Mouse (Mus musculus) C2C12 (cell line): Measurements from ENCODE around the gene Ccdc107. TPM values are rescaled to one million over a fixed set of nuclear protein-coding genes. Genes with fewer than 3 reads are reported as not detected.

ENCODE experiments used
- H3K27me3 ChIP-seq: one replicate; pipeline ENCODE4 v1.6.1; 2011; ENCODE audit not compliant: control insufficient read depth, insufficient read depth, insufficient read length
- H3K36me3 ChIP-seq: one replicate; pipeline ENCODE4 v1.6.1; 2011; ENCODE audit not compliant: control insufficient read depth, insufficient read depth
- H3K4me3 ChIP-seq: one replicate; pipeline ENCODE4 v1.5.1; 2011; ENCODE audit warnings: mild to moderate bottlenecking, control low read depth; ENCODE audit not compliant: poor library complexity, insufficient read depth, severe bottlenecking
- H3K79me2 ChIP-seq: one replicate; pipeline ENCODE4 v1.6.1; 2011; ENCODE audit not compliant: control insufficient read depth, insufficient read depth
- H3K79me3 ChIP-seq: one replicate; pipeline ENCODE4 v1.6.1; 2011; ENCODE audit warnings: low read depth, control low read depth
- H3ac ChIP-seq: one replicate; pipeline ENCODE3; 2011; ENCODE audit warnings: low read depth; ENCODE audit not compliant: control insufficient read depth, insufficient read length
- CEBPB ChIP-seq: IDR thresholded peaks from one replicate; pipeline ENCODE4 v1.6.1; 2011; ENCODE audit warnings: low read depth, mild to moderate bottlenecking, control low read depth, moderate library complexity
- CTCF ChIP-seq: IDR thresholded peaks from one replicate; pipeline ENCODE4 v1.5.1; 2011; ENCODE audit not compliant: control insufficient read depth, insufficient read depth, insufficient read length
- FOSL1 ChIP-seq: IDR thresholded peaks from one replicate; pipeline ENCODE4 v1.8.0; 2011; ENCODE audit warnings: mild to moderate bottlenecking, low read length; ENCODE audit not compliant: poor library complexity, insufficient read depth, severe bottlenecking
- MAX ChIP-seq: IDR thresholded peaks from one replicate; pipeline ENCODE4 v1.6.1; 2011; ENCODE audit warnings: mild to moderate bottlenecking, control low read depth
- MYOD1 ChIP-seq: IDR thresholded peaks from one replicate; pipeline ENCODE4 v1.6.1; 2011; ENCODE audit warnings: low read depth; ENCODE audit not compliant: control insufficient read depth, insufficient read length
- MYOG ChIP-seq: IDR thresholded peaks from one replicate; pipeline ENCODE4 v1.6.1; 2011; ENCODE audit not compliant: control insufficient read depth, insufficient read length; ENCODE audit errors: extremely low read depth
- USF1 ChIP-seq: IDR thresholded peaks from one replicate; pipeline ENCODE4 v1.6.1; 2011; ENCODE audit warnings: low read depth, mild to moderate bottlenecking, control low read depth, moderate library complexity
- polyA plus RNA-seq: library from polyadenylated mRNA; unstranded; fragments of >200 nt; fragmentation: generic; extraction: Trizol; gene quantifications from one replicate; pipeline ENCODE4 v1.2.1, GENCODE M21; 2012; ENCODE audit warnings: missing spikeins

Gene Ccdc107
- polyA plus RNA-seq, 1 experiment: 58.9 TPM

DNA sequence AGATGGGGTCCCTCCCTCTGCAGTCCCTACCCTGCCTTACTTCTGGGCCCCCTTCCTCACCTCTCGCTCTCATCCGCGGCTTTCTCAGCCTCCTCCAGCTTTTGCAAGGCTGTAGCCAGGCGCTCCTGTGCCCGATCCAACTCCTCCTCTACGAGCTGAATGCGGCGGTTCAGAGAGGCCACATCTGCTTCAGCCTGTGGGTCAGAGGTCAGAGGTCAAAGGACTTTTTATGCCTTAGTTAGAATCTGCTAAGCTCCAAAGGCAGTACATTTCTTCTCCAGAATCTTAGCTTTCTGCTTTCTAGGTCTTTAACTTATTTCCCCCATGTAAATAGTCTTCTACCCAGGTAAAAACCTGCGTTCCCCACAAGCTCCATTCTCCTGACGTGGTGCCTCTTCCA is 26.9 kb downstream of the Ccdc107 start:
- Histone ChIP-seq H3K36me3 (peaks cover 57% of the 10 kb centered on the region), H3K79me2 (peaks cover 47% of the 10 kb centered on the region), H3K27me3 (no peaks in the 10 kb centered on the region), H3K4me3 (no peak overlapping the region), H3K79me3 (peaks cover 11% of the 10 kb centered on the region), H3ac (peak overlapping the region; percentile 1)
- TF ChIP-seq CEBPB (no peak), MYOD1 (no peak)

GRCm38 (mm10) chr4:43519956-43520355 is 27.3 kb downstream of the Ccdc107 start:
- Histone ChIP-seq H3K27me3 (no peaks in the 10 kb centered on the region), H3K36me3 (peaks cover 53% of the 10 kb centered on the region), H3K79me2 (peaks cover 47% of the 10 kb centered on the region), H3K4me3 (no peak overlapping the region), H3ac (no peak overlapping the region), H3K79me3 (peaks cover 11% of the 10 kb centered on the region)
- TF ChIP-seq MYOG (no peak), USF1 (no peak), MAX (no peak), MYOD1 (no peak), CEBPB (no peak), CTCF (no peak), FOSL1 (no peak)

GRCm38 (mm10) chr4:43527880-43528279 is 35.2 kb downstream of the Ccdc107 start:
- Histone ChIP-seq H3K4me3 (no peak overlapping the region), H3K27me3 (no peaks in the 10 kb centered on the region), H3K79me2 (peaks cover 4% of the 10 kb centered on the region), H3ac (no peak overlapping the region), H3K36me3 (peaks cover 33% of the 10 kb centered on the region), H3K79me3 (no peaks in the 10 kb centered on the region)
- TF ChIP-seq CTCF (peak; percentile 18), MAX (no peak), FOSL1 (no peak)

GRCm38 (mm10) chr4:43528487-43528886 is 35.8 kb downstream of the Ccdc107 start:
- no peaks in the 10 kb centered on the region for H3K79me2 ChIP-seq
- no peak overlapping the region for H3K4me3 ChIP-seq
- H3K79me3 ChIP-seq: no peaks in the 10 kb centered on the region
- H3K36me3 ChIP-seq: peaks cover 39% of the 10 kb centered on the region
- no peak overlapping the region for H3ac ChIP-seq
- no peaks in the 10 kb centered on the region for H3K27me3 ChIP-seq
- TF ChIP-seq MYOG (no peak), FOSL1 (no peak), USF1 (no peak), CTCF (no peak), MAX (no peak), CEBPB (no peak), MYOD1 (no peak)

DNA sequence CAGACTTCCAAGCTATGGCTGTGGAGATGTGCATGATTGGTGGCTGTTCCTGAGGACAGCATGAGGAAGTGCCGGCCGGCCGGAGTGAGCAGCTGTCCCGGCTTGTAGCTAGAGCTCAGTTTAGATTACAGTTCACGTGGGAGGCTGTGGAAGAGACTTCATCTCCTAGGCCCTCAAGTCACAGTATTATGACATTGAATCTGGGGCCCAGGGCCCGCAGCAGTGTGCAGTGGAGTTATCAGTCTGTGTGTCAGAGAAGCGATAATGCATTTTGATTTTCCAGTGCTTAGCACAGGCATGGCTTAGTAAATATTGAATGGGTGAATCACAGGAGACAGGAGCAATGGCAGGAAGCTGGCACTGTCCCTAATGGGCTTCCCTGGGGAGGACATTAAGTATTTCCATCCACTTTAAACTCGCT is 37.4 kb downstream of the Ccdc107 start:
- Histone ChIP-seq H3K36me3 (peaks cover 53% of the 10 kb centered on the region), H3K4me3 (no peak overlapping the region), H3K79me2 (no peaks in the 10 kb centered on the region), H3ac (no peak overlapping the region), H3K27me3 (no peaks in the 10 kb centered on the region), H3K79me3 (no peaks in the 10 kb centered on the region)
- no peak for TF ChIP-seq FOSL1
- no peak for TF ChIP-seq CTCF

- H3K4me3 ChIP-seq: no peak overlapping the region
- TF ChIP-seq CTCF (peak; percentile 44), MYOD1 (no peak)
Observed at GRCm38 (mm10) chr4:43530581-43530980, 37.9 kb downstream of the Ccdc107 start.

More at GRCm38 (mm10) chr4:43530581-43530980, 37.9 kb downstream of the Ccdc107 start:
- H3K79me3 ChIP-seq: no peaks in the 10 kb centered on the region
- H3K79me2 ChIP-seq: no peaks in the 10 kb centered on the region
- no peaks in the 10 kb centered on the region for H3K27me3 ChIP-seq
- no peak overlapping the region for H3ac ChIP-seq
- peaks cover 58% of the 10 kb centered on the region for H3K36me3 ChIP-seq
